Mouse (Mus musculus) limb, embryonic 15.5 days (tissue): Measurements from ENCODE around the gene Dlg5. TPM values are rescaled to one million over a fixed set of nuclear protein-coding genes. Genes with fewer than 3 reads are reported as not detected.

ENCODE experiments used
- ATAC-seq: fragments of 200-750 bp; cut with Nextera tagmentation; 2 replicates; pipeline ENCODE4 v1.8.0; 2017; ENCODE audit warnings: low read depth, moderate TSS enrichment; ENCODE audit not compliant: insufficient number of reproducible peaks, low FRiP score, low TSS enrichment
- H3K27ac ChIP-seq: fragments of 300-500 bp; sonication (generic); 2 replicates; pipeline ENCODE4 v1.5.1; 2015; ENCODE audit warnings: moderate library complexity, mild to moderate bottlenecking, inconsistent platforms
- H3K27me3 ChIP-seq: fragments of 300-500 bp; sonication (generic); 2 replicates; pipeline ENCODE4 v1.6.1; 2015; ENCODE audit warnings: inconsistent platforms
- H3K36me3 ChIP-seq: fragments of 300-500 bp; sonication (generic); 2 replicates; pipeline ENCODE4 v1.6.1; 2015; ENCODE audit warnings: inconsistent platforms
- H3K4me1 ChIP-seq: fragments of 300-500 bp; sonication (generic); 2 replicates; pipeline ENCODE4 v1.6.1; 2015; ENCODE audit warnings: inconsistent platforms
- H3K4me2 ChIP-seq: fragments of 300-500 bp; sonication (generic); 2 replicates; pipeline ENCODE4 v1.6.1; 2015; ENCODE audit warnings: mild to moderate bottlenecking, inconsistent platforms
- H3K4me3 ChIP-seq: fragments of 300-500 bp; sonication (generic); 2 replicates; pipeline ENCODE4 v1.5.1; 2015; ENCODE audit warnings: mild to moderate bottlenecking, inconsistent platforms
- H3K9ac ChIP-seq: fragments of 300-500 bp; sonication (generic); 2 replicates; pipeline ENCODE4 v1.6.1; 2015; ENCODE audit warnings: inconsistent platforms
- H3K9me3 ChIP-seq: fragments of 300-500 bp; sonication (generic); 2 replicates; pipeline ENCODE4 v1.6.1; 2016; ENCODE audit warnings: inconsistent platforms
- WGBS: fragments of 180-500 bp; shearing (Covaris S2); methylation state at CpG from one replicate; pipeline ENCODE4 v1.1.7; 2015; 5-methylcytosine and 5-hydroxymethylcytosine counted together
- polyA plus RNA-seq: library from polyadenylated mRNA; unstranded; fragments of >200 nt; fragmentation: Nextera tagmentation; extraction: Ambion mirVana; gene quantifications from 2 replicates; pipeline ENCODE4 v1.2.1, GENCODE M21; 2015

Dlg5 gene
- polyA plus RNA-seq, 1 experiment from 2014 or later, result 19.1 TPM

GRCm38 (mm10) chr14:24232641-24233633, 12.8 kb downstream of the Dlg5 start:
- Histone ChIP-seq H3K4me1 (peaks cover 14% of the 10 kb centered on the region), H3K9me3 (no peaks in the 10 kb centered on the region), H3K36me3 (no peaks in the 10 kb centered on the region), H3K27ac (peak overlapping the region; percentile 57; the same call in 1 of the 2 replicates), H3K4me3 (no peak overlapping the region), H3K9ac (no peak overlapping the region), H3K27me3 (no peaks in the 10 kb centered on the region), H3K4me2 (no peak overlapping the region)
- no peak for ATAC-seq
- 62% methylated on average over 11 of the region's 12 CpGs for WGBS

- Histone ChIP-seq H3K4me2 (no peak overlapping the region), H3K27ac (no peak overlapping the region), H3K27me3 (no peaks in the 10 kb centered on the region), H3K36me3 (no peaks in the 10 kb centered on the region), H3K4me1 (peaks cover 14% of the 10 kb centered on the region), H3K9ac (no peak overlapping the region), H3K4me3 (no peak overlapping the region), H3K9me3 (no peaks in the 10 kb centered on the region)
- no peak for ATAC-seq
- WGBS, result 76% methylated on average over 6 of the region's 6 CpGs
These were observed 17.2 kb downstream of the Dlg5 start for GRCm38 (mm10) chr14:24228549-24228948.

- no peaks in the 10 kb centered on the region for H3K9me3 ChIP-seq
- 87% methylated on average over 8 of the region's 8 CpGs for WGBS
- no peaks in the 10 kb centered on the region for H3K27me3 ChIP-seq
- H3K4me3 ChIP-seq, result no peak overlapping the region
- no peak for ATAC-seq
- no peak overlapping the region for H3K4me2 ChIP-seq
- H3K4me1 ChIP-seq, result peaks cover 10% of the 10 kb centered on the region; the same call in 1 of the 2 replicates
- H3K9ac ChIP-seq, result no peak overlapping the region
- no peaks in the 10 kb centered on the region; the same call in 1 of the 2 replicates for H3K36me3 ChIP-seq
- no peak overlapping the region for H3K27ac ChIP-seq
These were observed 18.7 kb downstream of the Dlg5 start for GRCm38 (mm10) chr14:24227015-24227414.

- Histone ChIP-seq H3K9me3 (no peaks in the 10 kb centered on the region), H3K27ac (no peak overlapping the region), H3K9ac (no peak overlapping the region), H3K36me3 (no peaks in the 10 kb centered on the region; the same call in 1 of the 2 replicates), H3K27me3 (no peaks in the 10 kb centered on the region), H3K4me1 (peaks cover 10% of the 10 kb centered on the region; the same call in 1 of the 2 replicates), H3K4me3 (no peak overlapping the region), H3K4me2 (no peak overlapping the region)
- no peak for ATAC-seq
- 92% methylated on average over 2 of the region's 2 CpGs for WGBS
These were observed 19.4 kb downstream of the Dlg5 start for GRCm38 (mm10) chr14:24226344-24226743.

GRCm38 (mm10) chr14:24222759-24223158, 23.0 kb downstream of the Dlg5 start:
- 41% methylated on average over 3 of the region's 3 CpGs for WGBS
- Histone ChIP-seq H3K4me3 (no peak overlapping the region), H3K9me3 (no peaks in the 10 kb centered on the region), H3K27ac (no peak overlapping the region), H3K4me1 (peaks cover 8% of the 10 kb centered on the region; the same call in 1 of the 2 replicates), H3K9ac (no peak overlapping the region), H3K4me2 (no peak overlapping the region), H3K36me3 (no peaks in the 10 kb centered on the region; the same call in 1 of the 2 replicates), H3K27me3 (no peaks in the 10 kb centered on the region)
- no peak for ATAC-seq

GRCm38 (mm10) chr14:24222273-24222672, 23.4 kb downstream of the Dlg5 start:
- ATAC-seq, result no peak
- H3K27me3 ChIP-seq, result no peaks in the 10 kb centered on the region
- no peak overlapping the region for H3K4me3 ChIP-seq
- H3K4me1 ChIP-seq, result peaks cover 13% of the 10 kb centered on the region
- H3K9ac ChIP-seq, result no peak overlapping the region
- no peak overlapping the region for H3K4me2 ChIP-seq
- no peak overlapping the region for H3K27ac ChIP-seq
- H3K9me3 ChIP-seq, result no peaks in the 10 kb centered on the region
- H3K36me3 ChIP-seq, result no peaks in the 10 kb centered on the region; the same call in 1 of the 2 replicates
- 86% methylated on average over 3 of the region's 3 CpGs for WGBS

GRCm38 (mm10) chr14:24217362-24217722, 28.4 kb downstream of the Dlg5 start:
- no peak overlapping the region for H3K9ac ChIP-seq
- ATAC-seq, result no peak
- no peaks in the 10 kb centered on the region; the same call in 1 of the 2 replicates for H3K36me3 ChIP-seq
- H3K4me1 ChIP-seq, result peaks cover 54% of the 10 kb centered on the region
- H3K9me3 ChIP-seq, result no peaks in the 10 kb centered on the region
- no peak overlapping the region for H3K4me3 ChIP-seq
- no peak overlapping the region for H3K4me2 ChIP-seq
- WGBS, result 48% methylated on average over 8 of the region's 8 CpGs
- H3K27me3 ChIP-seq, result no peaks in the 10 kb centered on the region
- no peak overlapping the region for H3K27ac ChIP-seq

GRCm38 (mm10) chr14:24216678-24217361, 28.9 kb downstream of the Dlg5 start:
- H3K4me2 ChIP-seq, result no peak overlapping the region
- no peak overlapping the region for H3K4me3 ChIP-seq
- no peaks in the 10 kb centered on the region for H3K9me3 ChIP-seq
- WGBS, result 32% methylated on average over 11 of the region's 11 CpGs
- H3K9ac ChIP-seq, result no peak overlapping the region
- H3K27ac ChIP-seq, result no peak overlapping the region
- peaks cover 59% of the 10 kb centered on the region for H3K4me1 ChIP-seq
- H3K36me3 ChIP-seq, result no peaks in the 10 kb centered on the region
- no peaks in the 10 kb centered on the region for H3K27me3 ChIP-seq
- ATAC-seq, result no peak

GRCm38 (mm10) chr14:24216064-24216463, 29.7 kb downstream of the Dlg5 start:
- Histone ChIP-seq H3K4me3 (no peak overlapping the region), H3K27ac (no peak overlapping the region), H3K36me3 (no peaks in the 10 kb centered on the region), H3K9ac (no peak overlapping the region), H3K27me3 (no peaks in the 10 kb centered on the region), H3K4me2 (no peak overlapping the region), H3K4me1 (peaks cover 63% of the 10 kb centered on the region), H3K9me3 (no peaks in the 10 kb centered on the region)
- no peak for ATAC-seq
- WGBS, result 42% methylated on average over 4 of the region's 4 CpGs

- Histone ChIP-seq H3K27me3 (no peaks in the 10 kb centered on the region), H3K27ac (peak overlapping the region; percentile 58; the same call in 1 of the 2 replicates), H3K4me3 (no peak overlapping the region), H3K4me2 (no peak overlapping the region), H3K36me3 (no peaks in the 10 kb centered on the region), H3K9me3 (no peaks in the 10 kb centered on the region), H3K9ac (no peak overlapping the region), H3K4me1 (peaks cover 67% of the 10 kb centered on the region)
- ATAC-seq, result no peak
- 62% methylated on average over 9 of the region's 9 CpGs for WGBS
These were observed 31.3 kb downstream of the Dlg5 start for GRCm38 (mm10) chr14:24214436-24214835.

- WGBS, result 36% methylated on average over 2 of the region's 2 CpGs
- Histone ChIP-seq H3K9me3 (no peaks in the 10 kb centered on the region), H3K4me3 (no peak overlapping the region), H3K36me3 (no peaks in the 10 kb centered on the region), H3K4me1 (peaks cover 69% of the 10 kb centered on the region), H3K9ac (no peak overlapping the region), H3K27ac (peak overlapping the region; percentile 24; the same call in 1 of the 2 replicates), H3K4me2 (no peak overlapping the region), H3K27me3 (no peaks in the 10 kb centered on the region)
- no peak for ATAC-seq
These were observed 32.4 kb downstream of the Dlg5 start for GRCm38 (mm10) chr14:24213336-24213735.

- no peaks in the 10 kb centered on the region for H3K9me3 ChIP-seq
- H3K36me3 ChIP-seq, result no peaks in the 10 kb centered on the region
- no peak overlapping the region for H3K4me3 ChIP-seq
- ATAC-seq, result no peak
- WGBS, result 50% methylated on average over 5 of the region's 5 CpGs
- H3K4me1 ChIP-seq, result peaks cover 71% of the 10 kb centered on the region
- H3K27ac ChIP-seq, result peak overlapping the region; percentile 23; the same call in 1 of the 2 replicates
- no peak overlapping the region for H3K9ac ChIP-seq
- no peak overlapping the region for H3K4me2 ChIP-seq
- H3K27me3 ChIP-seq, result no peaks in the 10 kb centered on the region
These were observed 32.9 kb downstream of the Dlg5 start for GRCm38 (mm10) chr14:24212861-24213260.
